Mouse (Mus musculus) thymus, postnatal 0 days (tissue): ENCODE measurements around the gene Tmem117. TPM values are rescaled to one million over a fixed set of nuclear protein-coding genes. Genes with fewer than 3 reads are reported as not detected.

Experiments
- DNase-seq: peaks from one replicate; pipeline ENCODE4 v3.0.0-alpha.2; 2015; ENCODE audit warnings: low spot score
- polyA plus RNA-seq: library from polyadenylated mRNA; unstranded; fragments of >200 nt; fragmentation: Nextera tagmentation; extraction: Ambion mirVana; gene quantifications from 2 replicates; pipeline ENCODE4 v1.2.1, GENCODE M21; 2015

The Tmem117 gene
- polyA plus RNA-seq, 1 experiment from 2014 or later, result 0.55 TPM

- no peak for DNase-seq
Observed at GRCm38 (mm10) chr15:95135926-95136609, 507.0 kb downstream of the Tmem117 start.

GRCm38 (mm10) chr15:95137018-95137810 is 508.2 kb downstream of the Tmem117 start:
- no peak for DNase-seq

- DNase-seq, result no peak
Observed at GRCm38 (mm10) chr15:95138709-95139409, 509.8 kb downstream of the Tmem117 start.

- no peak for DNase-seq
Observed at GRCm38 (mm10) chr15:95144131-95144530, 515.1 kb downstream of the Tmem117 start.

- DNase-seq, result no peak
Observed at GRCm38 (mm10) chr15:95145118-95145517, 516.1 kb downstream of the Tmem117 start.

Other genes starting within 250 kb of the Tmem117 start
- gene Adamts20, start 163.8 kb upstream of the Tmem117 start, polyA plus RNA-seq, result 0.31 and 0.35 TPM in 2 replicates
- gene Pus7l, start 85.7 kb upstream of the Tmem117 start, polyA plus RNA-seq, result 9.6 and 10.4 TPM in 2 replicates
- 8.7 and 8.9 TPM in 2 replicates for gene Irak4, start 85.6 kb upstream of the Tmem117 start, polyA plus RNA-seq
- gene Twf1, start 39.3 kb upstream of the Tmem117 start, polyA plus RNA-seq, result 54.7 and 61.6 TPM in 2 replicates